Mouse (Mus musculus) midbrain, postnatal 0 days (tissue): ENCODE measurements around the gene Utrn. TPM values are rescaled to one million over a fixed set of nuclear protein-coding genes. Genes with fewer than 3 reads are reported as not detected.
A peak's percentile ranks its signal among the peaks of the same experiment; 100 is the strongest.

Experiments used
- ATAC-seq: fragments of 200-750 bp; cut with Nextera tagmentation; 2 replicates; pipeline ENCODE4 v1.8.0; 2017; ENCODE audit warnings: moderate number of reproducible peaks, mild to moderate bottlenecking, moderate TSS enrichment, moderate library complexity; ENCODE audit not compliant: low FRiP score
- DNase-seq: peaks from one replicate; pipeline ENCODE4 v3.0.0-alpha.2; 2015; ENCODE audit warnings: low spot score
- H3K27ac ChIP-seq: fragments of 300-500 bp; sonication (generic); 2 replicates; pipeline ENCODE4 v1.5.1; 2014; ENCODE audit warnings: low read depth, mild to moderate bottlenecking, low read length, mixed read lengths
- H3K27me3 ChIP-seq: fragments of 300-500 bp; sonication (generic); 2 replicates; pipeline ENCODE4 v1.6.1; 2014; ENCODE audit warnings: low read length, control low read depth, mixed read lengths; ENCODE audit not compliant: insufficient read depth
- H3K36me3 ChIP-seq: fragments of 300-500 bp; sonication (generic); 2 replicates; pipeline ENCODE4 v1.6.1; 2014; ENCODE audit warnings: low read length, control low read depth, mixed read lengths; ENCODE audit not compliant: insufficient read depth
- H3K4me1 ChIP-seq: fragments of 300-500 bp; sonication (generic); 2 replicates; pipeline ENCODE4 v1.6.1; 2014; ENCODE audit warnings: mild to moderate bottlenecking, control low read depth, antibody characterized with exemption, low read length, mixed read lengths; ENCODE audit not compliant: insufficient read depth
- H3K4me2 ChIP-seq: fragments of 300-500 bp; sonication (generic); 2 replicates; pipeline ENCODE4 v1.6.1; 2014; ENCODE audit warnings: low read depth, mild to moderate bottlenecking, low read length, mixed read lengths; ENCODE audit not compliant: poor library complexity, severe bottlenecking
- H3K4me3 ChIP-seq: fragments of 300-500 bp; sonication (generic); 2 replicates; pipeline ENCODE4 v1.5.1; 2014; ENCODE audit warnings: low read depth, mild to moderate bottlenecking, low read length, moderate library complexity
- H3K9ac ChIP-seq: fragments of 300-500 bp; sonication (generic); replicated peaks from 2 replicates; pipeline ENCODE4 v1.6.1; 2014; ENCODE audit warnings: mild to moderate bottlenecking, low read length, moderate library complexity, mixed read lengths; ENCODE audit not compliant: poor library complexity, severe bottlenecking
- H3K9me3 ChIP-seq: fragments of 300-500 bp; sonication (generic); 2 replicates; pipeline ENCODE4 v1.6.1; 2016; ENCODE audit warnings: low read length, control low read depth
- CTCF ChIP-seq: IDR thresholded peaks from 2 replicates; pipeline ENCODE4 v1.5.1; 2016; ENCODE audit warnings: antibody characterized with exemption, mild to moderate bottlenecking
- WGBS: fragments of 180-500 bp; shearing (Covaris S2); extraction: QIAGEN DNeasy Blood & Tissue Kit; methylation state at CpG from one replicate; pipeline ENCODE4 v1.1.7; 2014; 5-methylcytosine and 5-hydroxymethylcytosine counted together
- polyA plus RNA-seq: library from polyadenylated mRNA; unstranded; fragments of >200 nt; fragmentation: Nextera tagmentation; extraction: Ambion mirVana; gene quantifications from 2 replicates; pipeline ENCODE4 v1.2.1, GENCODE M21; 2015
- total RNA-seq: library from RNA; depleted of rRNA; stranded (reverse); fragments of >200 nt; gene quantifications from 2 replicates; pipeline ENCODE4 v1.2.3, GENCODE M21; 2014; rRNA removed

Utrn gene
- total RNA-seq: 20.6 and 29.2 TPM in 2 replicates
- polyA plus RNA-seq: 13.9 and 15.4 TPM in 2 replicates

DNA sequence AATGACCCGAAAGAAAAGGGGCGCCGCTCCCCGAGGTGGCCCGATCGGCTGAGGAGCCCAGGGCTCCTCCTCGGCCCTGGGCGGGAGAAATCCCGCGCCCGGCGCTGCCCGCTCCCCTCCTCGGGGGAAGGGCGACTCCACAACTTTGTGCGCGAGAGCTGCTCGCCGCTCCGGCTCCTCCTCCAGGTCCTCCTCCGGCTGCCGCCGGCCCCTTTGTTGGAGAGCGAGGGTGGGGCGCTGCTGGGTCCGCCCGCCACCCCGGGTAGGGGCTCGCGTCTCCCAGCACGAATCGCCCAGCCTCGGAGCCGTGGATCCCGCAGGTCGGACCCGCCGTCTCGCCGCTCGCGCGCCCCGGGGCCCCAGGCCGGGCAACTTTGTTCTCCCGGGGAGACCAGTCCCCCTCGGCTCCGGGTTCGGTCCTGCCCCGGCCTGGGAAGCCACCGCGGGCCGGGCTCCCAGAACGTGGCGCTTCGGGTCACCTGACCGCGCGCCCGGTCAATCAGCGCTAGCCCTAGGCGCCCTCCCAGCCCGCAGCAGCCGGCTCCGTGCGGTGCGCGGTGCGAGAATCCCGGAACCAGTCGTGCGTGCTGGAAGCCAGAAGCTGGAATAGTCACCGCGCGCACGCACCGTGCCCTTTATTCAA, at the start of gene Utrn:
Utrn (minus strand) TSS at position 337 of the 643 bp plus-strand sequence.
- peak; percentile 70 for DNase-seq
- peaks cover 11% of the 10 kb centered on the region; the same call in 1 of the 2 replicates for H3K4me1 ChIP-seq
- H3K36me3 ChIP-seq: no peaks in the 10 kb centered on the region
- WGBS: under 1% methylated on average over 70 of the region's 77 CpGs
- peak within 1 kb of the TSS; percentile 67 for H3K9ac ChIP-seq
- H3K27me3 ChIP-seq: 0 out of 2 replicates have a peak, but pooled peaks cover 10% of the 10 kb centered on the region
- TF ChIP-seq CTCF: no peak
- H3K9me3 ChIP-seq: no peaks in the 10 kb centered on the region
- H3K4me3 ChIP-seq: peak within 1 kb of the TSS; percentile 83
- ATAC-seq: peak; percentile 86
- peak within 1 kb of the TSS; percentile 97 for H3K4me2 ChIP-seq
- peak within 1 kb of the TSS; percentile 57; the same call in 1 of the 2 replicates for H3K27ac ChIP-seq

DNA sequence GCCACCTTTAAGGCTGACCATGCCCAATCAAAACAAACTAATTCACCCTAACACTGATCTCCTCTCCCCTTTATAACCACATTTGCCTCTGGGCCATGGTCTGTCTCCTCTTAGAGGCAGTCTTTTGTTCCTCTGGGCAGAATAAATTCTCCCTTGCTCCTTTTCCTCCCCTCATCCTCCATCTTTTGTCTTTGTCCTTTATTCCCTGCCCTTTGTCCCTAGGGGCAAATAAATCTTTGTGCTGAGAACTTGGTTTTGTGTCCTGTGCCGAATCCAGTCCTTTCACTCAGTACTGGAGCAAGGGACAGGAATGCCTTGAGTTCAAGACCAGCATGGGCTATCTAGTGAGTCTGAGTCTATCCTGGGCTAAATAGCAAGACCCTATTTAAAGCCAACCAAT, 48.5 kb upstream of the Utrn start:
- H3K9me3 ChIP-seq: no peaks in the 10 kb centered on the region
- no peak for TF ChIP-seq CTCF
- H3K4me2 ChIP-seq: no peak overlapping the region
- H3K4me3 ChIP-seq: no peak overlapping the region
- 37% methylated on average over 1 of the region's 1 CpGs for WGBS
- ATAC-seq (no peak), DNase-seq (no peak)
- H3K4me1 ChIP-seq: no peaks in the 10 kb centered on the region
- H3K27me3 ChIP-seq: no peaks in the 10 kb centered on the region
- H3K36me3 ChIP-seq: no peaks in the 10 kb centered on the region
- no peak overlapping the region for H3K9ac ChIP-seq
- H3K27ac ChIP-seq: no peak overlapping the region

DNA sequence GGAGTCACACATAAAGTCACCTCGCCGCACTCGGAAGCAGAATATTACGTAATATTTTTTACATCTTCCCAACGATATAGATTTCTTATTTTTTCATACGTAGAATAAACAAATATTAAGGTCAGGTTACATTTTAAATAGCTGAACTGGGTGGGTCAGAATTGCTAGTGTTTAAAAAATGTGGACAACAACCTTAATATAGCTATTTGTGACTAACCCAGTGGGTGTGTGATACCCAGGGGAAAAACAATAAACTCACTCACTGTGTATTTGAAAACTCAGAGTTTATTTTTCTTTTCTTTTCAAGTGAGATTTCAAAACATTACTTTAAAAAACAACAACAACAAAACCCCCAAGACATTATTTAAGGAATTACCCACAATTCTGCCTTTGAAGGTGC, 47.2 kb upstream of the Utrn start:
- no peaks in the 10 kb centered on the region for H3K27me3 ChIP-seq
- no peak overlapping the region for H3K4me2 ChIP-seq
- no peaks in the 10 kb centered on the region for H3K9me3 ChIP-seq
- no peak for DNase-seq
- H3K9ac ChIP-seq: no peak overlapping the region
- no peaks in the 10 kb centered on the region for H3K36me3 ChIP-seq
- no peak for TF ChIP-seq CTCF
- H3K4me1 ChIP-seq: no peaks in the 10 kb centered on the region
- ATAC-seq: no peak
- H3K4me3 ChIP-seq: no peak overlapping the region
- WGBS: 88% methylated on average over 6 of the region's 6 CpGs
- no peak overlapping the region for H3K27ac ChIP-seq

DNA sequence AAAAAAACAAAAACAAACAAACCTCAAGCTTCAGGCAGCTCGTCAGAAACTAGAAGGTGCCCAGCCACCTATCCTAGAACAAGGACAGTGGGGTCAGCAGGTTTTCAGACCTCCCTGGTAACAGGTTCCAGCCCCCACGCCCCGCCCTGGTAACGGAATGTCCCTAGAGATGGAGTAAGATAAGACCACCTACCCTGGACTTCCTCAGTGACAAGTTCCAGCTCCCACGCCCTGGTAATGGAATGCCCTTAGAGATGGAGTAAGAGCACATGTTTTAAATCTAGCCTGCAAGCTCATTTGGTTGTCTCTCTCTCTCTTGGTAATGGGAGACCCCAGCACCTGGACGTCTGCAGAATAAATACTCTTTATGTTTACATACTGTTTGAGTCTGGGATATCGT, 46.7 kb upstream of the Utrn start:
- Histone ChIP-seq H3K36me3 (no peaks in the 10 kb centered on the region), H3K9me3 (no peaks in the 10 kb centered on the region), H3K4me2 (no peak overlapping the region), H3K4me1 (no peaks in the 10 kb centered on the region), H3K27ac (no peak overlapping the region), H3K27me3 (no peaks in the 10 kb centered on the region), H3K9ac (no peak overlapping the region), H3K4me3 (no peak overlapping the region)
- WGBS: 81% methylated on average over 7 of the region's 7 CpGs
- DNase-seq (no peak), ATAC-seq (no peak)
- TF ChIP-seq CTCF: no peak

DNA sequence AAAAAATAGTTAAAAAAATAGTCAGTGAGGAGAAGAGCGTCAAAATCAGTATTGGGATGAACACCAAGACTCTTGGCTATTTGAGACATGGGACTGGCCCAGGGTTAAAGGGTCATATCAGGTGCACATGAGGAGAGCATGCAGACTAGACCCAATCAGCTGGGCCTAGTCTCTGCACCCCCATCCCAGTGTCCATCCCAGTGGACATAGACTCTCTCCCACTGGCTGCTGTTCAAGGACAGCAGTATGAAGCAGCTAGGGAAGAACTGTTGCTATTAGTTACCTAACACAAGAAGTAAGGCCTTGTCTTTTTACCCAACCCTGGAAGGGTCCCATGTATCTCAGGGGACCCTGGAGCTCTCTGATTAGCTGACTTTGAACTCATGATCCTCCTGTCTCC, 45.0 kb upstream of the Utrn start:
- Histone ChIP-seq H3K27me3 (no peaks in the 10 kb centered on the region), H3K9me3 (no peaks in the 10 kb centered on the region), H3K27ac (no peak overlapping the region), H3K9ac (no peak overlapping the region), H3K4me2 (no peak overlapping the region), H3K4me3 (no peak overlapping the region), H3K4me1 (no peaks in the 10 kb centered on the region), H3K36me3 (no peaks in the 10 kb centered on the region)
- no peak for DNase-seq
- ATAC-seq: no peak
- 97% methylated on average over 1 of the region's 1 CpGs for WGBS
- TF ChIP-seq CTCF: no peak

DNA sequence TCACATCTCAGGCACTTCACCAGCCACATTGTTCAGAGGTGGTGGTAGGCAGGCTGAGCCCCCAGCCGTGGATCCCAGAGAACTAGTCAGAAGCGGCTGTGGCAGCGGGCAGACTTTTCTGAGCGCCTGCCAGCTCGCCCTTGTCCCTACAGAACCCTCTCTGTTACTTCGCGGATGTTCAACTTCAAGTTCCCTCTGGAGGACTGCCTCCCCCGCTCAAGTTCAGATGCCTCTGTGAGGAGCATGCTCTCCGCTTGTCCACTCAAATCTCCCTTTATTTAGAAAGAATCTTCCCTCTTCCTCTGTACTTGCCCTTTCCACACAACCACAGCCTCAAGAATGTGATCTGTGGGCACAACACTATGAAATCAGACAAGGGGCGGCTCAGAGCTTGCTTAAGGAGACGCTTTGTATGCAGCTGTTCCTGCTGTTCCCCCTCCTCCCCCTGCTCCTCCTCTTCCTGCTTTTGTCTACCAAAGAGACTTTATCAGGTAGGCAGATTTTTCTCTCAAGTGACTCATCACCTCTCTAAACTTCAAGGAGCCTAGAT, 42.9 kb upstream of the Utrn start:
- Histone ChIP-seq H3K27ac (no peak overlapping the region), H3K4me1 (no peaks in the 10 kb centered on the region), H3K27me3 (no peaks in the 10 kb centered on the region), H3K36me3 (no peaks in the 10 kb centered on the region), H3K9me3 (no peaks in the 10 kb centered on the region), H3K4me3 (no peak overlapping the region), H3K4me2 (0 out of 2 replicates have a peak overlapping the region, but pooled peaks have one; percentile 4), H3K9ac (no peak overlapping the region)
- TF ChIP-seq CTCF: no peak
- DNase-seq (peak; percentile 51), ATAC-seq (peak; percentile 77)
- WGBS: 59% methylated on average over 11 of the region's 11 CpGs
